In genomic region chr3:95687168-95687523, GRCm38 (mm10) we compare ENCODE assay signal across 8 mouse cellular contexts. TPM values are rescaled to one million over a fixed set of nuclear protein-coding genes. Genes with fewer than 3 reads are reported as not detected.
DNase-seq lines count a peak whose midpoint lies in the region; ATAC-seq lines count a peak whose summit lies in the region.

No protein-coding gene starts in this region.

- no peaks in the 10 kb centered on the region for H3K9me3 ChIP-seq in kidney, embryonic 14.5 days (ENCODE audit: control insufficient read depth, low read length)
- no peaks in the 10 kb centered on the region; the same call in 1 of the 2 replicates for H3K9me3 ChIP-seq in embryonic facial prominence, embryonic 13.5 days
- H3K9me3 ChIP-seq in midbrain, embryonic 15.5 days, result no peaks in the 10 kb centered on the region

- WGBS in kidney, embryonic 14.5 days, result 13% methylated on average over 4 of the region's 4 CpGs
- 8% methylated on average over 4 of the region's 4 CpGs for WGBS in embryonic facial prominence, embryonic 13.5 days
- 25% methylated on average over 4 of the region's 4 CpGs for WGBS in midbrain, embryonic 15.5 days

- H3K27me3 ChIP-seq in kidney, embryonic 14.5 days (ENCODE audit: control insufficient read depth, insufficient read depth, low read length), result no peaks in the 10 kb centered on the region
- H3K27me3 ChIP-seq in embryonic facial prominence, embryonic 13.5 days, result no peaks in the 10 kb centered on the region
- H3K27me3 ChIP-seq in midbrain, embryonic 15.5 days (replicated peaks), result no peaks in the 10 kb centered on the region

- peak overlapping the region; percentile 91 for H3K4me2 ChIP-seq in kidney, embryonic 14.5 days (replicated peaks; ENCODE audit: low read depth, low read length)
- H3K4me2 ChIP-seq in embryonic facial prominence, embryonic 13.5 days, result peak overlapping the region; percentile 92
- peak overlapping the region; percentile 87 for H3K4me2 ChIP-seq in midbrain, embryonic 15.5 days

- peak overlapping the region; percentile 47 for H3K4me3 ChIP-seq in kidney, embryonic 14.5 days (ENCODE audit: low read length)
- H3K4me3 ChIP-seq in embryonic facial prominence, embryonic 13.5 days, result peak overlapping the region; percentile 43
- H3K4me3 ChIP-seq in midbrain, embryonic 15.5 days, result peak overlapping the region; percentile 42

- H3K36me3 ChIP-seq in kidney, embryonic 14.5 days (ENCODE audit: control insufficient read depth, insufficient read depth, low read length), result no peaks in the 10 kb centered on the region
- 0 out of 2 replicates have a peak, but pooled peaks cover 5% of the 10 kb centered on the region for H3K36me3 ChIP-seq in embryonic facial prominence, embryonic 13.5 days
- no peaks in the 10 kb centered on the region for H3K36me3 ChIP-seq in midbrain, embryonic 15.5 days (replicated peaks)

- peaks cover 50% of the 10 kb centered on the region for H3K4me1 ChIP-seq in kidney, embryonic 14.5 days (ENCODE audit: control insufficient read depth, insufficient read depth, low read length)
- H3K4me1 ChIP-seq in embryonic facial prominence, embryonic 13.5 days, result peaks cover 55% of the 10 kb centered on the region
- peaks cover 15% of the 10 kb centered on the region for H3K4me1 ChIP-seq in midbrain, embryonic 15.5 days

- H3K27ac ChIP-seq in kidney, embryonic 14.5 days (ENCODE audit: low read depth, low read length), result peak overlapping the region; percentile 69; the same call in 1 of the 2 replicates
- H3K27ac ChIP-seq in embryonic facial prominence, embryonic 13.5 days, result peak overlapping the region; percentile 93
- H3K27ac ChIP-seq in midbrain, embryonic 15.5 days, result no peak overlapping the region

- DNase-seq in kidney, adult 11 months, result no peak
- peak; percentile 34 for DNase-seq in induced T-regulatory cell, adult 2 months (ENCODE audit: low read depth)
- DNase-seq in right cerebral cortex, postnatal 10 days (ENCODE audit: low spot score in 2 of 2), result no peak
- no peak for DNase-seq in cerebellum, adult 8-10 months
- no peak for DNase-seq in gastrocnemius, postnatal 10 days

- peak overlapping the region; percentile 58; the same call in 1 of the 2 replicates for H3K9ac ChIP-seq in kidney, embryonic 14.5 days (ENCODE audit: low read depth, low read length)
- no peak overlapping the region for H3K9ac ChIP-seq in embryonic facial prominence, embryonic 13.5 days
- no peak overlapping the region for H3K9ac ChIP-seq in midbrain, embryonic 15.5 days

- ATAC-seq in kidney, embryonic 14.5 days (ENCODE audit: low FRiP score, low TSS enrichment), result peak; percentile 29
- 0 out of 2 replicates have a peak, but pooled peaks have one; percentile 5 for ATAC-seq in embryonic facial prominence, embryonic 13.5 days (ENCODE audit: insufficient number of reproducible peaks, insufficient read depth, low FRiP score, low TSS enrichment, low read depth)
- peak; percentile 5; the same call in 1 of the 2 replicates for ATAC-seq in midbrain, embryonic 15.5 days (replicated peaks)

RNA-seq across cellular contexts. Expression of gene Adamtsl4, which starts 0.6 kb away (rescaled TPM):
- 2.0 and 3.7 TPM in 2 replicates for polyA plus RNA-seq in kidney, embryonic 14.5 days (2014; fragmentation: Nextera tagmentation; extraction: Ambion mirVana)
- polyA plus RNA-seq in embryonic facial prominence, embryonic 13.5 days (2015; fragmentation: Nextera tagmentation; extraction: Ambion mirVana), result 1.7 and 1.9 TPM in 2 replicates
- 1.0 TPM in 2 replicates for polyA plus RNA-seq in midbrain, embryonic 15.5 days (2015; fragmentation: Nextera tagmentation; extraction: Ambion mirVana)
- 10 to 100 TPM; 23.9 to 26.3 TPM for total RNA-seq in gastrocnemius, postnatal 10 days (2021)

RNA-seq across cellular contexts. Expression of gene Mcl1, which starts 28.6 kb away (rescaled TPM):
- 47.4 and 76.1 TPM in 2 replicates for polyA plus RNA-seq in kidney, embryonic 14.5 days (2014; fragmentation: Nextera tagmentation; extraction: Ambion mirVana)
- 45.4 and 47.7 TPM in 2 replicates for polyA plus RNA-seq in embryonic facial prominence, embryonic 13.5 days (2015; fragmentation: Nextera tagmentation; extraction: Ambion mirVana)
- polyA plus RNA-seq in midbrain, embryonic 15.5 days (2015; fragmentation: Nextera tagmentation; extraction: Ambion mirVana), result 47.8 and 47.9 TPM in 2 replicates
- total RNA-seq in gastrocnemius, postnatal 10 days (2021), result 100 to 1,000 TPM in 1 of 2 experiments, 10 to 100 TPM in 1; 96.8 to 111 TPM

RNA-seq across cellular contexts. Expression of gene Ecm1, which starts 52.2 kb away (rescaled TPM):
- polyA plus RNA-seq in kidney, embryonic 14.5 days (2014; fragmentation: Nextera tagmentation; extraction: Ambion mirVana), result 168 and 204 TPM in 2 replicates
- polyA plus RNA-seq in embryonic facial prominence, embryonic 13.5 days (2015; fragmentation: Nextera tagmentation; extraction: Ambion mirVana), result 5.9 and 6.6 TPM in 2 replicates
- 11.3 and 12.3 TPM in 2 replicates for polyA plus RNA-seq in midbrain, embryonic 15.5 days (2015; fragmentation: Nextera tagmentation; extraction: Ambion mirVana)
- total RNA-seq in gastrocnemius, postnatal 10 days (2021), result 10 to 100 TPM; 19.7 to 29.7 TPM

Comparison
In these comparisons a context has a peak if more than half of its experiments do, and no peak if none do; other contexts are left out.
1. RNA of gene Ecm1, which starts 52.2 kb away (polyA plus RNA-seq): 168 to 204 TPM in kidney, embryonic 14.5 days; 11.3 to 12.3 TPM in midbrain, embryonic 15.5 days and 5.9 to 6.6 TPM in embryonic facial prominence, embryonic 13.5 days; every median in the first group is over 10 times any median in the second.
2. Peak in every context shown above with its lines, with median percentiles within 50 percentile points of each other: ATAC-seq, H3K4me2 ChIP-seq and H3K4me3 ChIP-seq.